Mouse (Mus musculus): ENCODE data around the gene a.

a gene

DNA sequence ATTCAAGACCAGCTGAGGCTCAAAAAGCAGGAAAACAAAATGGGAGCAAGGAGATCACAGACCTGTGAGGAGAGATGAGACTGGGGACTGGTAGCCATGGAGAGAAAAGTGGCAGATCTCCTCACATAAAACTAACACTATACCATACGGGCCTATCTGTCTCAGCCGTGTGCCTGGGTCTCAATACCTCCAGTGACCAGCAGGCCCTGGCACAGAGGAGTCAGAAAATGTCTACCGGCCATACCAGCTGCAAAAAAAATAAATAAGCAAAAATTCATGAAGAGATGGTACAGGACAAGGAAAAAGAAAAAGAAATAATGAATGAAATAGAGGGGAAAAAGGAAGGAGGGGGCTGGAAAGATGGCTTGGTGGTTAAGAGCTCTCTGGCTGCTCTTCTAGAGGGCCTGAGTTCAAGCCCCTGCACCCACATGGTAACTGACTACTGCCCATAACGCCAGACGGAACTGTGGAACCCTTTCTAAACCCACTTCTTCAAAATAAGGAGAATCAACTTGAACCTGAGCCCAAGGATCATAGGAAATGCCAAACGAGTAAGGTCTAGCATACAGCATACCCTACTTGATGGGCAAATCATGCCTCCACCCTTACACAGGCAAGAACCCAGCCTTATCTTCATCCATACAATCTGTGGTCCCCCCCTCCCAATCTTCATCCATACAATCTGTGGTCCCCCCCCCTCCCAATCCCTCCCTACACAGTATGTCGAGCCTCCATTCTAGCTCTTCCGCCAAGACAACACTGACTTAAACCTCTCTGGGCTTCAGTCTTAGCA is 281.3 kb downstream of the a start:
- DNase-seq = no peak

DNA sequence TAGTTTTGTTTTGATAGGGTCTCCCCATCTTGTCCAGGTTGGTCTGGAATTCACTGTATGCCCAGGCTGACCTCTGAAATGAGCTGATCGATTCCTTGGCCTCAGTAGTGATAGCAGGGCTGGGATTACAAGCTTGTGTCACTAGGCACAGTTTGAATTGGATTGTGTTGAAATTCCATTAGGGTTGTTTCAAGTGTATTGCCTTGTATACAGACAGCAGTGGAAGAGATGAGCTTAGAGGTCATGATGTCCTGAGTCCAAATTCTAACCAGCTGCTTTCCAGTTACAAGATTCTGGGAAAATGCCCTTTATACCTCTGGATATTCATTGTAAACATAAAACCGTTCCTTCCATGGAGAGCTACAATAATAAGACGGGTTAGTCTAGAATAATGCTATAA is 282.1 kb downstream of the a start:
- no peak for DNase-seq

DNA sequence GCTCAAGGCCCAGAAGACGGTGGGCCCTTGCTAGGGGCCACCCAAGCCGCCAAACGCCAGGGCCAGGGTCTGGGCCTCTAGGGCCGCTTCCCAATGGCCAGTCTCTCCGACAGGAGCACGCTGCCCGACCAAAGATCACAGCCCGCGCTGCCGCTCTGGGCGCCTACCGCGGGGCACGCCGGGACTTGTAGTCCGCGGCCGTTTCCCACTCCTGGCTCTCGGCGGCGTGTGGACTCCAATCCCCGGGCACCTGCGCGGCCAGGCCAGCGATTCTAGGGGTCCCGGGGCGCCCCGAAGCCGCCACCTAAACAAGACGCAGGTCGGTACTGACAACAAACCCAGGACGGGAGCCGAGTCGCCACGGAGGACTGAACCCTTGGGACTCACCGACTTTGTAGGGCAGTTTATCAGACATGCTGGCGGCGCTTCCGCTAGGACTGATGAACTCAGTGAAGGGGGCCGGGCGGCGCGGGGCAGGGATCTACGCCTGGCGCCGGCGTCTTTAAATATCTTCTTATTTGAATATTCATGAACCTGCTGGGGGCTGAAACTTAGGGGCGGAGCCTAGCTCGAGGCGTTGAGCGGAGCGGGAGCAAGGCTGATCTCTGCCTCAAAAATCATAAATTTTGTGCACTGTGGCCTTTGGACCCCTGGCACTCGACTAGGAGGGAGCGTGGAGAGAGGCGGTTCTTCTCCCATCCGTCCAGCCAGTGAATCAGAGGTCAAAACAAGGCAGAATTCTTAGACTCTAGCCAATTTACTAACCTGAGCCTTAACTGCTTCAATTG is 283.0 kb downstream of the a start, which contains the start of gene Ahcy:
Ahcy (minus strand) TSS at position 520 of the 788 bp plus-strand sequence.
- DNase-seq = peak; percentile 93

DNA sequence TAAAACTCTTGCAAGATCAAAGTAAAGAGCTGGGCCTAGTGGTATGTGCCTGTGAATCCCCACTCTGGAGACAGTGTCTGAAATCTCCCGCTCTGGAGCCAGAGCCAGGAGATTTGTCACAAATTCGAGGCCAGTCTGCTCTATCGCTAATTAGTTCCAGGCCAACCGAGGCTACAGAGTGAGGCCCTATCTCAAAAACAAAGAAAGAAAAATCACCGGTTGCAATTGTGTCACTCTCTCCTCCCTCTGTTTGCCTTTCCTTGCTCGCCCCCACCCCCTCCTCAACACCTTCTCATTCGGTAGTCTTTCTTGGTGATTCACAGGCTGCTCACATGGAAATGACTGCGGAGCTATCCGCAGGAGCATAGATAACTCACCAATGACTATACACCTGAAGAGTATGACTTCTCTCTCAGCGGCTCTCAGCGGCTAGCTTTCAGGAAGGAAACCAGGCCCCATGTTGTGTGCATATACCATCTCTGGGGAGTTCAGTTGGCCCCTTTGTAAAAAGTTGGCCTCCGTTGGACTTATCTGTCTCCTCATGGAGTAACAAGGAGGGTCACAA is 283.6 kb downstream of the a start:
- peak; percentile 53 for DNase-seq

DNA sequence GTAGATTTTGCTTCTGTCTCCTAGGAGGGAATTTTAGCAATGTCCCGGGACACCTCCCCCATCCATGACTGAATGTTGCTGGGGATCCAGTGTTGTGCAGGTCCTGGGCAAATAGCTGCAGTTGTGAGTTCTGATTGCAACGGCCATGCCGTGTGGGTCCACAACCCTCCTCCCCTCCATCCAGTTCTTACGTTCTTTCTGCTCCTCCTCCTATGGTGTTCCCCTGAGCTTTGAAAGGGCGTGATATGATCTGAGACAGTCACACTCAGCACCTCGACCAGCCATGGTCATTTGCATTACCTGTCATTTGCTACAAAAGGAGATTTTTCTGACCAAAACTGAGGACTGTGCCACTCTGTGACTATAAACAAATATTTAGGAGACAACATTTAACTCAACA is 284.4 kb downstream of the a start:
- no peak for DNase-seq

DNA sequence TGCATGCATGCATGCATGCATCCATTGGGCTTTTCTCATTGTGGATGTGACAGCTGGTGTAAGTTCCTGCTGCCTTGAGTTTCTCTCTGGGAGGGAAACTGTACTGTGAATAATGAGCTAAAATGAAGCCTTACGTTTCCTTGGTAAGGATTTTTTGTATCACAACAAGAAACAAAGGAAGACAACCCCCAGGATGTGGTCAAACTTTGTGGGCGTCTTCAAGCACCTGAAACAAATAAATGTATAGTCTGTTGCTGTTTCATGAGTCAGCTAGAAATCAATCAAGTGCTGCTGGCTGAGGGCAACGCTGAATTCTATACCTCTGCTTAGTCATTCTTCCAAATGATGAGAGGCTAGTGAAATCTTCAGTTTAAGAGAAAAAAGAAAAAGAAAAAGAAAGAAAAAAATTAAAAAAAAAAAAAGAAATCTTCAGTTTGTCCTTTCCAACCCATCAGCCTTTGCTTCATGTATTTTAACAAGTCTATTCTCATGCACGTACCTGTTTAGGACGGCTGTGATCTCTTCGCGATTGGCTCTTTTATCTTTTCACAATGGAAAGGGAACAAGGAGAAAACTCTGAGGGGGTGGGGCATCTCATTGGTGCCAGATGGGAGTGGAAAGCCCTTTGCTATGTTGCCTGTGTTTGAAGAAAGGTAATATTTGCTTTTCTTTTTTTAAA is 288.4 kb downstream of the a start:
- peak; percentile 39 for DNase-seq

DNA sequence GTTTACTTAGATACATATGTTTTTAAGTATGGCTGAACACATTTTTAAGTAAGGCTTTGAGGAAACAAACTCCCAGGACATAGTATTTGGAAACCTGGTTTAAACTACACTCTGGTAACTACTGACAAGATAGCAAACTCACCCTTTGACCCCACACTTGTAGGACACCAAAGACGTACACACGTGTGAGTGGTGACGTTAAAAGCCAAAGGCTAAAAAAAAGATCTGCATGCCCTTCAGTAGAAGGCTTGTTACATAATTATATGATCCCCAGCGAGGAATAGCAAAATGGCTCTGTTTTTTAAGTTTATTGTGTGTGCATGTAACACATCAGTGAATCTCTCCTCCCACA is 289.0 kb downstream of the a start:
- no peak for DNase-seq

DNA sequence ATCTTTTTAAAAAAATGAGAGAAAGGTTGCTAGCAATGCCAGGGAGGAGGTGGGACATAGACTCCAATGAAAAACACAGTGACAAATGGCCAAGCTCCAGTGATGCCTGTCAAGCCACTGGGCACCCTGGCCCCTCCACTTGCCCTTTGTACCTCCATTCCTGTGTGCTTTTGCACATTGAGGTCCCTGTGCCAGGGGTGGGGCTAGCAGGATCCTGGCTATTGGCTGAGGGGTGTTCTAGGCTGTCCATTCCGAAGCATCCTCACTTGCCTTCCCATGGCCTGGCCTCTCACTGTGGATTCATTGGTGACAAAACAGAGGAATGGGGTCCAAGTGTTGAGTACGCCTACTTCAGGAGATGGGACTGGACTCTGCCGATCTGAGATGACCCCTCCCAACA is 289.9 kb downstream of the a start:
- no peak for DNase-seq

DNA sequence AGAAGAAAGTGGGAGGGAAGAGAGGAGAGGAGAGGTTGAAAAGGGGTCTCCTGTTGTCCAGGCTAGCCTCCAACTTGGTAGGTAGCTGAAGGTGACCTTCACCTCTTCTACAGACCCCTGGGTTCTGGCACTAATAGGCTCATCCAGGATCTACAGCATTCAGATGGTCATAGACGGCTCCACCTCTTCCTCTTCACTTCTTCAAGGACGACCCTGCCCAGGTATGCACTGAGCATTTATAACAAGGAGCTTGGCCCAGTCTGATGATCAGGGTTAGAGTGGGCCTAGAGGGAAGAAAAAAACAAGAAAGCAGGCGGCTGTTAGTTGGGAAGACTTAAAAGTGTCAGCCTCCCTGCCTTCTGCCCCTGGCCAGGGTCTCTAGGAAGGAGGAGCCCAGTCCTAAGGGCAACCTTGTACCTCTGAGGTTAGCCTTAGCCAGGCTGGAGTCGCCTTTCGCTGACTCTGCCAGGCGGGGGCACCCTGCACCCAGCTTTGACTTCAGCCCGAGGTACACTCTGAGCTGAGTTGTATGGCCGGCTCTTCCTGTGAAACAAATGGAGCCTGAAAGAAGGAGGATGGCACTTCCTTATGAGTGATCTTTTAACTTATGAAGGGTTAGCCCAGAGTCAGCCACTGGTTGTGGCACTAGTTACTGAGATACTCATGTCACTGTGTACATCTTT is 291.1 kb downstream of the a start:
- DNase-seq = peak; percentile 85

DNA sequence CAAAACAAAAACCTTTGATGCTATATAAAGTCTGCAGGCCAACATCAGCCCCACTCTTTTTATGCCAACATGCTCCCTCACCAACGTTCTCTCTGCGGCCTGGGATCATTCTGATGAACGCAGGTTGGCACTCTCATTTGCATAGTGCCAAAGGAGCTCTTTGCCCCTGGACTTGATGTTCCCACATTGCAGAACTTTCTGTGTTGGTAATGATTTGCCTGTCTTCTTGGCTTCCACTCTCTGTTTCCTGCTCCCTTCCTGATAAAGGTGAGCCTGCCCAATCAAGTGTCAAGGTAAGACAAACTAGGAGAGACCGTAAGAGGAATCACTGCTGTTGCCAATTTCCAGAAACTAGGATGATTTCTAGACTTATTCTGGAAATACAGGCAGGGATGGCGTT is 293.3 kb downstream of the a start:
- no peak for DNase-seq

DNA sequence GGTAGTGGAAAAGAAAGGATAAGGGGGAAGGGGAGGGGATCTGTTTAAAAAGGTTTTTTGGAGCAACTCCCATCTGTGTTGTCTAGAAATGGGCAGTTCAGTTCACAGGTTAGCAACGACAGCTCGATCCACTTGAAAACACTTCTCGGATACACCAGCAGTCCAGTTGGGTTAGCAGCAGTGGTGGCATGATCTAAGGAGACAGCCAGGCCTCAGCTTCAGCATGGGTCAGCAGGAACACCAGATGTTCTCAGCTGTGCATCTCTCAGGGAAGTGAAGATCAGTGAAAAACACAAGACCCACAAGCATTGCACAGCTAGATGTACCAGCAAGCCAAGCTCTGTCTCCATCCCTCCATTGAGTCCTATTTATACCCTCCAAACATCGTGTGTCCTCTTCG is 295.1 kb downstream of the a start:
- DNase-seq = no peak

DNA sequence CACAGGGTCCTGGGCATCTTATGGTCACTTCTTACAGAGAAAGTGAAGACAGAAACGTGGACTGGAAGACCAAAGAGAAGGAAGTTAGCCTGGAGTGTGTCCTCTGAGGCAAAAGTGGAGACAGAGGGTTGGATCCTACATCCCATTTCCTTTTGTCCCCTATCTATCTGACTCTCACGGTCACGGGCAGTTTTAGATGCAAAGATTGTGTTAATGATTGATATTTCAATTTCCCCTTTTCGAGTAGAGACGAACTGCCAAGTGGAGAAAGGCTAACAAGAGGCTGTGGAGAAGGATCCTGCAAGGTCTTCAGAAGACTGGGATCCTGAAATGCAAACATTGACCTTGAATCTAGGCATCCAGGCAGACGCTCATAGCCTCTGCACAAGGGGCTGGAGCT is 297.1 kb downstream of the a start:
- DNase-seq = no peak

DNA sequence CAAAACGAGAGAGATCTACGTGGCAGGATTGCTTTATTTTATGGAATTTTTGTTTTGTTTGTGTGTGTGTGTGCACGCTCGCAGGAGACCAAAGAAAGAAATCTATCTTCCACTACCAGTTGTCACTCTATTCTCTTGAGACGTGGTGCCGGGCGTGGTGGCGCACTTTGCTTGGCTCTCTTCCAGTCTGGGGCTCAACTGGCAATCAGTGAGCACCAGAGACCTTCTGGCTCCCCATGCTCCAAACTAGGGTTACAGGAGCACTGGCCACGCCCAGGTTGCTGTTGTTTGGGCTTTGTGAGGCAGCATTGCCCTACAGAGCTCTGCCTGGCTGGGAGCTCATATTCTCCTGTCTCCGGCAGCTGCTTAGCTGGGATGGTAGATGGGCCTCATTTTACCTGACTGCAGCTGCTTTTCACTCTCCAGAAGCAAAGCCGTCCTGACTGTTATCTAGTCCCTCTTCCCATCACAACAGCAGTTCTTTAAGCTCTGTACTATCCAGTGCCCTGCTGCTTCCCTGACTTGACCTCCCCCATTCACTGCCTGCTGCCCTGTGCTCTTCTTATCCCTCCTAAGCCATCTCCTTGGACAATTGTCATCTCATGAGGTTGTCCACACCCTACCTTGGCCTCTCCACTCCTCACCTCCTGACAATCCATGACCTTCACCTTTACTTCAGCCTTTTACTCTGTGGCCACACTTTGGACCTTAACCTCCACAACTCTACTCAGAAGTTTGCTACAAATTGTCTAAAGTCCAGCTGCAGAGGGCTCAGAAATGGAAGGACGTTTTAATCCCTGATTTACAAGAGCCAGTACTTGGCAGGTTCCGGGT is 299.9 kb downstream of the a start:
- no peak for DNase-seq

DNA sequence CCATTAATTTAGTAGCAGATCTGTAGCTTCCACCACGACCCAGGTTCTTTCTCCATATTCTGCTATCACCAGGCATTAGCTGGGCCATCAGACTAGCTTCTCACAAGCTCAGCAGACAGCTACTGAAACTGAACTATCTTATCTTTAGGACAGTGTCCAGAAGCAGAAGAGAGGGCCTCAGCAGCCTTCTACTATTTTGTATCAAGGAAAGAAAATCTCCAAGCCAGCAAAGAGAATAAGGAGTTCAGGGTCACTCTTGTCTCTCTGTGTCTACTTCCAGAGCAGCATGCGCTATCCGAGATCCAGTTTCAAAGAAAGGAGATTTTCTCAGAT is 300.5 kb downstream of the a start:
- no peak for DNase-seq

DNA sequence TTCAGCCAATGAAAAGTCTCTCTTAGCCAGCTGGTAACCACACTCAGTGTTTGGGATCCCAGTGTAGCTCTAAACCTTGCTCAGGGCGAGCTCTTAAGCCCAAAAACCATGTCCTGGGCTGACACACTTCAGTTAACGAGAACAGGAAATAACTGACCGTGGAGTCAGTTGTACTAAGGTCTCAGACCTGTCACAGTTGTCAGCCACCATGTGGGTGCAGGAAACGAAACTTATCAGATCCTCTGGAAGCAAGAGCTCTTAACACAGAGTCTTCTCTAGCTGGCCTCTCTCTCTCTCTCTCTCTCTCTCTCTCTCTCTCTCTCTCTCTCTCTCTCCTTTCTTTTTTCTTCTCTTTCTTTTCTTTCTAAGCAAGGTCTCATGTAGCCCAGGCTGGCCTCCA is 302.2 kb downstream of the a start:
- DNase-seq = no peak

DNA sequence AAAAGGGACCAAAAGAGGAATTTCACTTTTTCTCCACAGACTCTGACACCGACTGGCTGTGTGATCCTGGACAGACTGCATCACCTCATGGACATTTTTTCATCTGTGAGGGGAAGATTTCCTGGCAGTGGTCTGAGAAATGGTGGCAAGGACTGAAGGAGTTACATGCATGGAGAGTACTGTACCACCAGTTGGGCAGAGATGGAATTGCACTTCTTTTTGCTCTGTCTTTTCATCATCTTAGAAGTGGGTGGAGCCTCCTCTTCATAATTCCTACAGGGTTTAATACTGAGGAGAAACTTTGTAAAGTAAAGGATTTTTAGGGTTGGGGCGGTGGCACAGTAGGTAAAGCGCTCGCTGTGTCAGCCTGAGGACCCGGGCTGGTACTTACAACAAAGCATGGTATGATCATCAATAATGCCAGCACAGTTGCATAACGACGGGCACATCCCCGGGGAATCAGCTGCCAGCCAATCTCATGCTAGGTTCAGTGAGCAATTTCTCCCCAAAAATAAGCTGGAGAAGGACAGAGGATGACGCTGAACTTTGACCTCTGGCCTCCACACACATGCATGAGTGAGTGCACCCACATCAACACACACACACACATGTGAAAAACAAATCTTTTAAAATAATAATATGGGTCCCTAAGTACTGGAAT is 307.6 kb downstream of the a start:
- peak; percentile 20 for DNase-seq

DNA sequence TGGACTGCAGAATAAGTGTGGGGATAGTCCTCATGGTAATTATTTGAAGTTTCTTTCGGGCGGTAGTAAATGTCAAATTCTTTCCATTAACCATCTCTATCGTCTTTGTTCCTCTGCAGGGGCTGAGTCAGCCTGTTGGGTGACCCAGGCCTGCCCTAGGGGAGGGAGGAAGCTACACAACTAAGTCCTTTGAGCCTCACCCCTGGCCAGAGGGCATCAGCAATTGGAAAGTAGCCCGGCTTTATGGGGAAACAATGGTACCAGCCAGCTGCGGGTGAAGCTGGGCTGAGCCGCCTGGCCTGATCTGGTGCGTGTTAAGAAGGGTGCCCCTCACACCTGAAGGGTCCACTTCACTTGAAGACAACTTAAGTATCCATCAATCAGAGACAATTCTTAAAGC is 308.2 kb downstream of the a start:
- DNase-seq = no peak

DNA sequence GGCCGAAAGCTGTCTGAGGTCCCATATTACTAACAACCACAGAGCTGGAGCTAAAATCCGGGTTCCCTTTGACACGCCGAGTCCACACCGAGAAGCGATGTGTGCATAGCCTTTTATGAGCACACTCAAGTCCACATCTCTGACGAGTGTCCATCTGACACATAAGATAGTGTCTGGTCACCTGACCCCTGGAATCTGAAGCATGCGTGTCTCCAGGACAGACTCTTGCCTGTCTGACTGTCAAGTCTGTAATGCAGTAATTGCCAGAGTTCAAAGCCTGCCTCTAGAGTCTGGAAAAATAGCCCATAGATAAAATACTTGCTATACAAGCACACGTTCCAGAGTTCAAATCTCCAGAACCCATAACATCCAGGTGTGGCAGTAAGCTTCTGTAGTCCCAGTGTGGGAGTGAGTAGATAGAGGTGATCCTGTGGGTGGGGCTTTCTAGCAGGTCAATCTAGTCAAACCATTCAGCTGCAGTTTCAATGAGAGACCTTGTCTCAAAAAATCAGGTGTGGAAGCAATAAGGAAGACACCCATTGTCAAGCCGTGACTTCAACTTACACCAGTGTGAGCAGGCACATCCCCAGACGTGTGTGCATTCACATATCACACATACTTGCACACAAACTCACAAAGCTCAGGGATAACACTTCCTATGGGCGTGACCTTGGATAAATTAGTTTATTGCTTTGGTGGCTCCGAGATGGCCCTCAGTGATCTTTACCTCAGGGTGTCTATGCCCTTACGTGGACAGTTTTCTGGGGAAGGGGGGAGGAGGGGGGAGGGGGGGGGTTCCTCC is 309.0 kb downstream of the a start:
- DNase-seq = no peak

All from thymus, postnatal 4 days (tissue).